Mouse (Mus musculus) thymus, adult 2 months (tissue): ENCODE results near the gene Ggcx. TPM values are rescaled to one million over a fixed set of nuclear protein-coding genes. Genes with fewer than 3 reads are reported as not detected.
A peak's percentile ranks its signal among the peaks of the same experiment; 100 is the strongest.
"Not testable (repeated sequence)": the region's sequence is repeated elsewhere in the genome, so short reads cannot be mapped to it uniquely, and the experiment has no call there.

Experiments used
- DNase-seq: peaks from one replicate; pipeline ENCODE4 v3.0.0; 2021
- H3K27ac ChIP-seq: fragments of 200-500 bp; 2 replicates; pipeline ENCODE4 v1.5.1; 2012; ENCODE audit warnings: low read length, control low read depth; ENCODE audit not compliant: control insufficient read depth, insufficient read depth
- H3K27me3 ChIP-seq: fragments of 200-500 bp; 2 replicates; pipeline ENCODE4 v1.6.1; 2012; ENCODE audit warnings: mild to moderate bottlenecking, low read length, moderate library complexity, mixed read lengths; ENCODE audit not compliant: control insufficient read depth, insufficient read depth
- H3K36me3 ChIP-seq: fragments of 200-500 bp; 2 replicates; pipeline ENCODE4 v1.6.1; 2012; ENCODE audit warnings: mild to moderate bottlenecking, low read length, moderate library complexity; ENCODE audit not compliant: control insufficient read depth, insufficient read depth
- H3K4me1 ChIP-seq: fragments of 200-500 bp; replicated peaks from 2 replicates; pipeline ENCODE4 v1.6.1; 2012; ENCODE audit warnings: low read length; ENCODE audit not compliant: control insufficient read depth, insufficient read depth
- H3K4me3 ChIP-seq: fragments of 200-500 bp; 2 replicates; pipeline ENCODE4 v1.5.1; 2012; ENCODE audit warnings: mild to moderate bottlenecking, low read length, control low read depth, moderate library complexity; ENCODE audit not compliant: control insufficient read depth, insufficient read depth
- CTCF ChIP-seq: fragments of 200-500 bp; IDR thresholded peaks from 2 replicates; pipeline ENCODE4 v1.5.1; 2012; ENCODE audit warnings: mild to moderate bottlenecking, control low read depth, low read length, moderate library complexity, borderline replicate concordance; ENCODE audit not compliant: control insufficient read depth, poor library complexity, insufficient read depth; ENCODE audit errors: extremely low read depth
- POLR2A ChIP-seq: fragments of 200-500 bp; IDR thresholded peaks from 2 replicates; pipeline ENCODE4 v1.6.1; 2012; ENCODE audit warnings: mild to moderate bottlenecking, low read length, control low read depth, moderate library complexity; ENCODE audit not compliant: control insufficient read depth, poor library complexity, insufficient read depth; ENCODE audit errors: extremely low read depth
- whole genome bisulfite sequencing: fragments of 180-500 bp; shearing (Covaris S2); methylation state at CpG from one replicate; pipeline ENCODE4 v1.1.7; 2018; 5-methylcytosine and 5-hydroxymethylcytosine counted together
- polyA plus RNA-seq: library from polyadenylated mRNA; depleted of rRNA; stranded (reverse); fragments of >200 nt; gene quantifications from 2 replicates; pipeline ENCODE4 v1.2.3, GENCODE M21; 2012

Ggcx gene
- polyA plus RNA-seq, 1 experiment = 14.0 TPM

- H3K4me1 ChIP-seq = no peaks in the 10 kb centered on the region
- no peak overlapping the region for H3K4me3 ChIP-seq
- H3K36me3 ChIP-seq = no peaks in the 10 kb centered on the region
- whole genome bisulfite sequencing = 92% methylated on average over 8 of the region's 8 CpGs
- no peak overlapping the region for H3K27ac ChIP-seq
- DNase-seq = no peak
- TF ChIP-seq CTCF (no peak), POLR2A (no peak)
- no peaks in the 10 kb centered on the region for H3K27me3 ChIP-seq
These were observed 51.5 kb downstream of the Ggcx start for GRCm38 (mm10) chr6:72465361-72466157.

- H3K27me3 ChIP-seq = no peaks in the 10 kb centered on the region
- no peak overlapping the region for H3K4me3 ChIP-seq
- no peak for DNase-seq
- TF ChIP-seq CTCF = no peak
- TF ChIP-seq POLR2A = no peak
- no peak overlapping the region for H3K27ac ChIP-seq
- no peaks in the 10 kb centered on the region for H3K4me1 ChIP-seq
- H3K36me3 ChIP-seq = no peaks in the 10 kb centered on the region
- over 99% methylated on average over 4 of the region's 4 CpGs for whole genome bisulfite sequencing
These were observed 52.1 kb downstream of the Ggcx start for GRCm38 (mm10) chr6:72466171-72466570.

GRCm38 (mm10) chr6:72473264-72474041 is 59.3 kb downstream of the Ggcx start:
- TF ChIP-seq CTCF (no peak), POLR2A (no peak)
- H3K4me3 ChIP-seq = no peak overlapping the region
- no peak overlapping the region for H3K27ac ChIP-seq
- peaks cover 9% of the 10 kb centered on the region for H3K4me1 ChIP-seq
- WGBS = 54% methylated on average over 14 of the region's 14 CpGs
- no peaks in the 10 kb centered on the region for H3K36me3 ChIP-seq
- H3K27me3 ChIP-seq = no peaks in the 10 kb centered on the region
- DNase-seq = peak; percentile 31

GRCm38 (mm10) chr6:72475221-72475985 is 61.3 kb downstream of the Ggcx start:
- no peaks in the 10 kb centered on the region for H3K36me3 ChIP-seq
- no peak overlapping the region for H3K27ac ChIP-seq
- TF ChIP-seq CTCF = no peak
- TF ChIP-seq POLR2A = no peak
- no peaks in the 10 kb centered on the region for H3K27me3 ChIP-seq
- H3K4me1 ChIP-seq = peaks cover 9% of the 10 kb centered on the region
- H3K4me3 ChIP-seq = no peak overlapping the region
- WGBS = 92% methylated on average over 4 of the region's 4 CpGs
- DNase-seq = no peak

- no peak for DNase-seq
- TF ChIP-seq CTCF (no peak), POLR2A (no peak)
- Histone ChIP-seq H3K27me3 (no peaks in the 10 kb centered on the region), H3K4me1 (peaks cover 9% of the 10 kb centered on the region), H3K4me3 (no peak overlapping the region), H3K36me3 (no peaks in the 10 kb centered on the region), H3K27ac (no peak overlapping the region)
- 96% methylated on average over 5 of the region's 5 CpGs for WGBS
These were observed 62.7 kb downstream of the Ggcx start for GRCm38 (mm10) chr6:72476836-72477235.

GRCm38 (mm10) chr6:72477621-72478020 is 63.5 kb downstream of the Ggcx start:
- no peak for DNase-seq

GRCm38 (mm10) chr6:72478691-72479090 is 64.6 kb downstream of the Ggcx start:
- not testable (repeated sequence) for H3K36me3 ChIP-seq, H3K4me3 ChIP-seq, H3K27me3 ChIP-seq, DNase-seq, H3K4me1 ChIP-seq, H3K27ac ChIP-seq
- 80% methylated on average over 3 of the region's 3 CpGs for WGBS

More at GRCm38 (mm10) chr6:72477621-72478020, 63.5 kb downstream of the Ggcx start:
- TF ChIP-seq POLR2A (no peak), CTCF (no peak)
- peaks cover 9% of the 10 kb centered on the region for H3K4me1 ChIP-seq
- no peaks in the 10 kb centered on the region for H3K27me3 ChIP-seq
- no peak overlapping the region for H3K4me3 ChIP-seq
- H3K27ac ChIP-seq = no peak overlapping the region
- 98% methylated on average over 3 of the region's 3 CpGs for WGBS
- no peaks in the 10 kb centered on the region for H3K36me3 ChIP-seq
